Mouse (Mus musculus) ovary, adult 18-20 months (tissue): ENCODE measurements around the gene St3gal4.

ENCODE experiments used
- DNase-seq: peaks from one replicate; pipeline ENCODE4 v3.0.0; 2022; ENCODE audit warnings: low spot score, mixed read lengths

Gene St3gal4

GRCm38 (mm10) chr9:35004113-35004512, 115.0 kb downstream of the St3gal4 start:
- DNase-seq = no peak

GRCm38 (mm10) chr9:34997880-34998865, 120.9 kb downstream of the St3gal4 start:
- no peak for DNase-seq
